18 mouse cellular contexts compared by ENCODE assay signal in genomic region chr3:135491102-135491501, GRCm38 (mm10). TPM values are rescaled to one million over a fixed set of nuclear protein-coding genes. Genes with fewer than 3 reads are reported as not detected.
DNase-seq lines count a peak whose midpoint lies in the region; ATAC-seq and TF ChIP-seq lines count a peak whose summit lies in the region.
"Had no signal": no experiment of that assay in that cellular context is flagged by ENCODE, and none has a peak within 500 bp of the region (broad histone marks: within the 10 kb centered on the region; RNA-seq: fewer than 3 reads in every experiment).

No protein-coding gene starts in this region.

- no peak for TF ChIP-seq CTCF in kidney, postnatal 0 days (IDR thresholded peaks at IDR 0.05; ENCODE audit: low read depth)

- peak overlapping the region; percentile 80; the same call in 1 of the 2 replicates for H3K27ac ChIP-seq in kidney, postnatal 0 days
- no peak overlapping the region for H3K27ac ChIP-seq in intestine, embryonic 15.5 days
- no peak overlapping the region for H3K27ac ChIP-seq in stomach, embryonic 15.5 days
- H3K27ac ChIP-seq: embryonic facial prominence, embryonic 12.5 days; forebrain, embryonic 15.5 days; heart, embryonic 10.5 days had no signal

- H3K4me1 ChIP-seq in kidney, postnatal 0 days (replicated peaks; ENCODE audit: insufficient read depth, low read length): peaks cover 7% of the 10 kb centered on the region; the same call in 1 of the 2 replicates
- no peaks in the 10 kb centered on the region for H3K4me1 ChIP-seq in intestine, embryonic 15.5 days (replicated peaks)
- H3K4me1 ChIP-seq in stomach, embryonic 15.5 days: no peaks in the 10 kb centered on the region
- H3K4me1 ChIP-seq: embryonic facial prominence, embryonic 12.5 days; heart, embryonic 10.5 days had no signal

- H3K9me3 ChIP-seq in kidney, postnatal 0 days (replicated peaks; ENCODE audit: low read length): no peaks in the 10 kb centered on the region
- H3K9me3 ChIP-seq in intestine, embryonic 15.5 days: no peaks in the 10 kb centered on the region
- H3K9me3 ChIP-seq in stomach, embryonic 15.5 days: no peaks in the 10 kb centered on the region
- H3K9me3 ChIP-seq: embryonic facial prominence, embryonic 12.5 days; forebrain, embryonic 15.5 days; heart, embryonic 10.5 days had no signal

- ATAC-seq in kidney, postnatal 0 days (replicated peaks; ENCODE audit: low FRiP score, low read depth): no peak
- ATAC-seq in intestine, embryonic 15.5 days: peak; percentile 47; the same call in 1 of the 2 replicates
- ATAC-seq in stomach, embryonic 15.5 days (ENCODE audit: insufficient read depth, low FRiP score, low read depth): peak; percentile 35; the same call in 1 of the 2 replicates
- ATAC-seq: forebrain, embryonic 15.5 days had no signal

- H3K9ac ChIP-seq in kidney, postnatal 0 days (ENCODE audit: low read depth, low read length): no peak overlapping the region
- no peak overlapping the region for H3K9ac ChIP-seq in intestine, embryonic 15.5 days
- no peak overlapping the region for H3K9ac ChIP-seq in stomach, embryonic 15.5 days
- H3K9ac ChIP-seq: embryonic facial prominence, embryonic 12.5 days; forebrain, embryonic 15.5 days had no signal

- no peaks in the 10 kb centered on the region for H3K27me3 ChIP-seq in kidney, postnatal 0 days (ENCODE audit: insufficient read depth, low read length)
- no peaks in the 10 kb centered on the region for H3K27me3 ChIP-seq in intestine, embryonic 15.5 days (replicated peaks)
- no peaks in the 10 kb centered on the region for H3K27me3 ChIP-seq in stomach, embryonic 15.5 days (replicated peaks)
- H3K27me3 ChIP-seq: embryonic facial prominence, embryonic 12.5 days; forebrain, embryonic 15.5 days had no signal

- H3K36me3 ChIP-seq in kidney, postnatal 0 days (ENCODE audit: insufficient read depth, low read length): no peaks in the 10 kb centered on the region
- H3K36me3 ChIP-seq in intestine, embryonic 15.5 days: no peaks in the 10 kb centered on the region
- no peaks in the 10 kb centered on the region for H3K36me3 ChIP-seq in stomach, embryonic 15.5 days
- H3K36me3 ChIP-seq: embryonic facial prominence, embryonic 12.5 days; forebrain, embryonic 15.5 days had no signal

- H3K4me2 ChIP-seq in kidney, postnatal 0 days (ENCODE audit: low read length): no peak overlapping the region
- no peak overlapping the region for H3K4me2 ChIP-seq in intestine, embryonic 15.5 days (replicated peaks)
- H3K4me2 ChIP-seq in stomach, embryonic 15.5 days: no peak overlapping the region
- H3K4me2 ChIP-seq: embryonic facial prominence, embryonic 12.5 days; forebrain, embryonic 15.5 days had no signal

- no peak overlapping the region for H3K4me3 ChIP-seq in kidney, postnatal 0 days (replicated peaks; ENCODE audit: low read depth, low read length)
- no peak overlapping the region for H3K4me3 ChIP-seq in intestine, embryonic 15.5 days (replicated peaks)
- no peak overlapping the region for H3K4me3 ChIP-seq in stomach, embryonic 15.5 days (replicated peaks)
- H3K4me3 ChIP-seq: embryonic facial prominence, embryonic 12.5 days; forebrain, embryonic 15.5 days; heart, embryonic 10.5 days had no signal

- WGBS in kidney, postnatal 0 days: 72% methylated on average over 6 of the region's 6 CpGs
- WGBS in intestine, embryonic 15.5 days: 82% methylated on average over 6 of the region's 6 CpGs
- WGBS in stomach, embryonic 15.5 days: 82% methylated on average over 6 of the region's 6 CpGs

- peak; percentile 31 for DNase-seq in kidney, adult 11 months
- no peak for DNase-seq in kidney, postnatal 10 days
- DNase-seq in kidney, postnatal 0 days (ENCODE audit: low spot score): no peak
- no peak for DNase-seq in kidney, adult 8-10 months
- DNase-seq in ovary, postnatal 10 days (ENCODE audit: low spot score): no peak
- no peak for DNase-seq in right cerebral cortex, postnatal 14 days
- DNase-seq: adrenal gland, postnatal 14 days; cerebellum, adult 11-12 months; cerebellum, adult 9-10 months; cerebellum, postnatal 25 days; gastrocnemius, postnatal 36 days; heart, adult 18-20 months; heart, postnatal 10 days had no signal

RNA-seq across cellular contexts. Expression of gene Manba, which starts 5.7 kb away (rescaled TPM):
- 37.8 and 41.8 TPM in 2 replicates for polyA plus RNA-seq in kidney, postnatal 0 days (2015; fragmentation: Nextera tagmentation; extraction: Ambion mirVana)
- polyA plus RNA-seq in intestine, embryonic 15.5 days (2015; fragmentation: Nextera tagmentation; extraction: Ambion mirVana): 17.2 and 18.0 TPM in 2 replicates
- polyA plus RNA-seq in stomach, embryonic 15.5 days (2015; fragmentation: Nextera tagmentation; extraction: Ambion mirVana): 13.5 and 17.5 TPM in 2 replicates

RNA-seq across cellular contexts. Expression of gene Ube2d3, which starts 53.2 kb away (rescaled TPM):
- polyA plus RNA-seq in kidney, postnatal 0 days (2015; fragmentation: Nextera tagmentation; extraction: Ambion mirVana): 509 and 531 TPM in 2 replicates
- 483 and 535 TPM in 2 replicates for polyA plus RNA-seq in intestine, embryonic 15.5 days (2015; fragmentation: Nextera tagmentation; extraction: Ambion mirVana)
- polyA plus RNA-seq in stomach, embryonic 15.5 days (2015; fragmentation: Nextera tagmentation; extraction: Ambion mirVana): 469 and 491 TPM in 2 replicates
